Mouse (Mus musculus): ENCODE data around the gene Sec11a. TPM values are rescaled to one million over a fixed set of nuclear protein-coding genes. Genes with fewer than 3 reads are reported as not detected.

The Sec11a gene
- polyA plus RNA-seq, 1 experiment from 2014 or later, result 219 TPM

GRCm38 (mm10) chr7:80897721-80898120 lies 49.9 kb downstream of the Sec11a start:
- Histone ChIP-seq H3K4me3 (ENCODE audit: low read depth, low read length) (no peak overlapping the region), H3K4me2 (replicated peaks; ENCODE audit: low read depth, low read length) (no peak overlapping the region), H3K36me3 (ENCODE audit: control insufficient read depth, insufficient read depth, low read length) (peaks cover 22% of the 10 kb centered on the region), H3K27ac (ENCODE audit: low read length) (no peak overlapping the region), H3K9me3 (ENCODE audit: control insufficient read depth, low read depth, low read length) (no peaks in the 10 kb centered on the region), H3K4me1 (ENCODE audit: control insufficient read depth, insufficient read depth, low read length) (0 out of 2 replicates have a peak, but pooled peaks cover 7% of the 10 kb centered on the region), H3K9ac (replicated peaks; ENCODE audit: low read depth, low read length) (no peak overlapping the region), H3K27me3 (ENCODE audit: control insufficient read depth, insufficient read depth, low read length) (no peaks in the 10 kb centered on the region)
- no peak for ATAC-seq (ENCODE audit: insufficient number of reproducible peaks, insufficient read depth, low FRiP score, low read depth)
- 90% methylated on average over 4 of the region's 4 CpGs for WGBS

GRCm38 (mm10) chr7:80897134-80897533 lies 50.4 kb downstream of the Sec11a start:
- no peak for ATAC-seq (ENCODE audit: insufficient number of reproducible peaks, insufficient read depth, low FRiP score, low read depth)
- H3K27me3 ChIP-seq (ENCODE audit: control insufficient read depth, insufficient read depth, low read length), result no peaks in the 10 kb centered on the region
- H3K9me3 ChIP-seq (ENCODE audit: control insufficient read depth, low read depth, low read length), result no peaks in the 10 kb centered on the region
- H3K36me3 ChIP-seq (ENCODE audit: control insufficient read depth, insufficient read depth, low read length), result peaks cover 27% of the 10 kb centered on the region
- 83% methylated on average over 7 of the region's 7 CpGs for WGBS
- 0 out of 2 replicates have a peak, but pooled peaks cover 7% of the 10 kb centered on the region for H3K4me1 ChIP-seq (ENCODE audit: control insufficient read depth, insufficient read depth, low read length)
- H3K4me3 ChIP-seq (ENCODE audit: low read depth, low read length), result no peak overlapping the region
- no peak overlapping the region for H3K4me2 ChIP-seq (replicated peaks; ENCODE audit: low read depth, low read length)
- no peak overlapping the region for H3K27ac ChIP-seq (ENCODE audit: low read length)
- no peak overlapping the region for H3K9ac ChIP-seq (replicated peaks; ENCODE audit: low read depth, low read length)

- whole genome bisulfite sequencing, result 94% methylated on average over 14 of the region's 14 CpGs
- Histone ChIP-seq H3K27ac (ENCODE audit: low read length) (no peak overlapping the region), H3K4me1 (ENCODE audit: control insufficient read depth, insufficient read depth, low read length) (0 out of 2 replicates have a peak, but pooled peaks cover 1% of the 10 kb centered on the region), H3K9ac (replicated peaks; ENCODE audit: low read depth, low read length) (no peak overlapping the region), H3K4me2 (replicated peaks; ENCODE audit: low read depth, low read length) (no peak overlapping the region), H3K36me3 (ENCODE audit: control insufficient read depth, insufficient read depth, low read length) (peaks cover 41% of the 10 kb centered on the region), H3K9me3 (ENCODE audit: control insufficient read depth, low read depth, low read length) (no peaks in the 10 kb centered on the region), H3K4me3 (ENCODE audit: low read depth, low read length) (no peak overlapping the region), H3K27me3 (ENCODE audit: control insufficient read depth, insufficient read depth, low read length) (no peaks in the 10 kb centered on the region)
- ATAC-seq (ENCODE audit: insufficient number of reproducible peaks, insufficient read depth, low FRiP score, low read depth), result no peak
These were observed 52.6 kb downstream of the Sec11a start for GRCm38 (mm10) chr7:80894815-80895519.

- H3K36me3 ChIP-seq (ENCODE audit: control insufficient read depth, insufficient read depth, low read length), result peaks cover 45% of the 10 kb centered on the region
These were observed 53.4 kb downstream of the Sec11a start for GRCm38 (mm10) chr7:80894196-80894595.

GRCm38 (mm10) chr7:80893753-80894129 lies 53.8 kb downstream of the Sec11a start:
- Histone ChIP-seq H3K27me3 (ENCODE audit: control insufficient read depth, insufficient read depth, low read length) (no peaks in the 10 kb centered on the region), H3K4me2 (replicated peaks; ENCODE audit: low read depth, low read length) (no peak overlapping the region), H3K4me1 (ENCODE audit: control insufficient read depth, insufficient read depth, low read length) (0 out of 2 replicates have a peak, but pooled peaks cover 9% of the 10 kb centered on the region), H3K9me3 (ENCODE audit: control insufficient read depth, low read depth, low read length) (no peaks in the 10 kb centered on the region), H3K36me3 (ENCODE audit: control insufficient read depth, insufficient read depth, low read length) (peaks cover 45% of the 10 kb centered on the region), H3K4me3 (ENCODE audit: low read depth, low read length) (no peak overlapping the region), H3K9ac (replicated peaks; ENCODE audit: low read depth, low read length) (no peak overlapping the region), H3K27ac (ENCODE audit: low read length) (no peak overlapping the region)
- no peak for ATAC-seq (ENCODE audit: insufficient number of reproducible peaks, insufficient read depth, low FRiP score, low read depth)
- WGBS, result 76% methylated on average over 6 of the region's 6 CpGs

More at GRCm38 (mm10) chr7:80894196-80894595, 53.4 kb downstream of the Sec11a start:
- 92% methylated on average over 7 of the region's 7 CpGs for WGBS
- Histone ChIP-seq H3K9me3 (ENCODE audit: control insufficient read depth, low read depth, low read length) (no peaks in the 10 kb centered on the region), H3K4me3 (ENCODE audit: low read depth, low read length) (no peak overlapping the region), H3K27ac (ENCODE audit: low read length) (no peak overlapping the region), H3K27me3 (ENCODE audit: control insufficient read depth, insufficient read depth, low read length) (no peaks in the 10 kb centered on the region), H3K4me2 (replicated peaks; ENCODE audit: low read depth, low read length) (no peak overlapping the region), H3K9ac (replicated peaks; ENCODE audit: low read depth, low read length) (no peak overlapping the region), H3K4me1 (ENCODE audit: control insufficient read depth, insufficient read depth, low read length) (0 out of 2 replicates have a peak, but pooled peaks cover 5% of the 10 kb centered on the region)
- ATAC-seq (ENCODE audit: insufficient number of reproducible peaks, insufficient read depth, low FRiP score, low read depth), result no peak

- H3K9me3 ChIP-seq (ENCODE audit: control insufficient read depth, low read depth, low read length), result no peaks in the 10 kb centered on the region
- H3K27me3 ChIP-seq (ENCODE audit: control insufficient read depth, insufficient read depth, low read length), result no peaks in the 10 kb centered on the region
- 0 out of 2 replicates have a peak, but pooled peaks cover 10% of the 10 kb centered on the region for H3K4me1 ChIP-seq (ENCODE audit: control insufficient read depth, insufficient read depth, low read length)
- WGBS, result 90% methylated on average over 15 of the region's 15 CpGs
- no peak overlapping the region for H3K4me3 ChIP-seq (ENCODE audit: low read depth, low read length)
- H3K9ac ChIP-seq (replicated peaks; ENCODE audit: low read depth, low read length), result no peak overlapping the region
- H3K4me2 ChIP-seq (replicated peaks; ENCODE audit: low read depth, low read length), result no peak overlapping the region
- no peak for ATAC-seq (ENCODE audit: insufficient number of reproducible peaks, insufficient read depth, low FRiP score, low read depth)
- H3K27ac ChIP-seq (ENCODE audit: low read length), result no peak overlapping the region
- peaks cover 45% of the 10 kb centered on the region for H3K36me3 ChIP-seq (ENCODE audit: control insufficient read depth, insufficient read depth, low read length)
These were observed 54.4 kb downstream of the Sec11a start for GRCm38 (mm10) chr7:80893086-80893752.

GRCm38 (mm10) chr7:80889841-80890241 lies 57.7 kb downstream of the Sec11a start:
- Histone ChIP-seq H3K4me3 (ENCODE audit: low read depth, low read length) (no peak overlapping the region), H3K27me3 (ENCODE audit: control insufficient read depth, insufficient read depth, low read length) (no peaks in the 10 kb centered on the region), H3K9me3 (ENCODE audit: control insufficient read depth, low read depth, low read length) (no peaks in the 10 kb centered on the region), H3K27ac (ENCODE audit: low read length) (peak overlapping the region; percentile 63), H3K9ac (replicated peaks; ENCODE audit: low read depth, low read length) (no peak overlapping the region), H3K4me2 (replicated peaks; ENCODE audit: low read depth, low read length) (no peak overlapping the region), H3K36me3 (ENCODE audit: control insufficient read depth, insufficient read depth, low read length) (peaks cover 36% of the 10 kb centered on the region), H3K4me1 (ENCODE audit: control insufficient read depth, insufficient read depth, low read length) (0 out of 2 replicates have a peak, but pooled peaks cover 10% of the 10 kb centered on the region)
- 77% methylated on average over 13 of the region's 13 CpGs for WGBS
- no peak for ATAC-seq (ENCODE audit: insufficient number of reproducible peaks, insufficient read depth, low FRiP score, low read depth)

GRCm38 (mm10) chr7:80889021-80889511 lies 58.5 kb downstream of the Sec11a start:
- Histone ChIP-seq H3K4me2 (replicated peaks; ENCODE audit: low read depth, low read length) (no peak overlapping the region), H3K27me3 (ENCODE audit: control insufficient read depth, insufficient read depth, low read length) (no peaks in the 10 kb centered on the region), H3K27ac (ENCODE audit: low read length) (peak overlapping the region; percentile 63), H3K9me3 (ENCODE audit: control insufficient read depth, low read depth, low read length) (no peaks in the 10 kb centered on the region), H3K4me1 (ENCODE audit: control insufficient read depth, insufficient read depth, low read length) (0 out of 2 replicates have a peak, but pooled peaks cover 10% of the 10 kb centered on the region), H3K36me3 (ENCODE audit: control insufficient read depth, insufficient read depth, low read length) (peaks cover 36% of the 10 kb centered on the region), H3K9ac (replicated peaks; ENCODE audit: low read depth, low read length) (no peak overlapping the region), H3K4me3 (ENCODE audit: low read depth, low read length) (no peak overlapping the region)
- WGBS, result 41% methylated on average over 9 of the region's 9 CpGs
- ATAC-seq (ENCODE audit: insufficient number of reproducible peaks, insufficient read depth, low FRiP score, low read depth), result peak; percentile 80
